Mouse (Mus musculus) heart, postnatal 0 days (tissue): ENCODE data around the gene Pde7b. TPM values are rescaled to one million over a fixed set of nuclear protein-coding genes. Genes with fewer than 3 reads are reported as not detected.

ENCODE experiments used
- ATAC-seq: fragments of 200-750 bp; cut with Nextera tagmentation; 2 replicates; pipeline ENCODE4 v1.8.0; 2017; ENCODE audit warnings: low read depth, moderate number of reproducible peaks, moderate library complexity; ENCODE audit not compliant: insufficient read depth
- DNase-seq: peaks from one replicate; pipeline ENCODE4 v3.0.0-alpha.2; 2016; ENCODE audit warnings: low spot score
- H3K27ac ChIP-seq: fragments of 300-500 bp; sonication (generic); 2 replicates; pipeline ENCODE4 v1.5.1; 2014; ENCODE audit warnings: low read depth, mild to moderate bottlenecking
- H3K27me3 ChIP-seq: fragments of 300-500 bp; sonication (generic); 2 replicates; pipeline ENCODE4 v1.6.1; 2014; ENCODE audit warnings: low read length, mixed read lengths; ENCODE audit not compliant: control insufficient read depth, insufficient read depth
- H3K36me3 ChIP-seq: fragments of 300-500 bp; sonication (generic); replicated peaks from 2 replicates; pipeline ENCODE4 v1.6.1; 2014; ENCODE audit warnings: low read length, mixed read lengths; ENCODE audit not compliant: control insufficient read depth, insufficient read depth
- H3K4me1 ChIP-seq: fragments of 300-500 bp; sonication (generic); 2 replicates; pipeline ENCODE4 v1.6.1; 2014; ENCODE audit warnings: antibody characterized with exemption; ENCODE audit not compliant: control insufficient read depth, insufficient read depth
- H3K4me2 ChIP-seq: fragments of 300-500 bp; sonication (generic); 2 replicates; pipeline ENCODE4 v1.6.1; 2014; ENCODE audit warnings: low read depth, mild to moderate bottlenecking, low read length, moderate library complexity
- H3K4me3 ChIP-seq: fragments of 300-500 bp; sonication (generic); 2 replicates; pipeline ENCODE4 v1.5.1; 2014; ENCODE audit warnings: low read depth, low read length
- H3K9ac ChIP-seq: fragments of 300-500 bp; sonication (generic); replicated peaks from 2 replicates; pipeline ENCODE4 v1.6.1; 2014; ENCODE audit warnings: low read depth, low read length, mixed read lengths
- H3K9me3 ChIP-seq: fragments of 300-500 bp; sonication (generic); replicated peaks from 2 replicates; pipeline ENCODE4 v1.6.1; 2016; ENCODE audit warnings: low read length; ENCODE audit not compliant: control insufficient read depth
- CTCF ChIP-seq: IDR thresholded peaks from 2 replicates; pipeline ENCODE4 v1.5.1; 2016; ENCODE audit warnings: antibody characterized with exemption, control low read depth, low read depth
- EP300 ChIP-seq: IDR thresholded peaks from 2 replicates; pipeline ENCODE4 v1.6.1; 2016; ENCODE audit warnings: antibody characterized with exemption, low read depth
- WGBS: fragments of 180-500 bp; shearing (Covaris S2); extraction: QIAGEN DNeasy Blood & Tissue Kit; methylation state at CpG from one replicate; pipeline ENCODE4 v1.1.7; 2014; 5-methylcytosine and 5-hydroxymethylcytosine counted together
- polyA plus RNA-seq: library from polyadenylated mRNA; unstranded; fragments of >200 nt; fragmentation: Nextera tagmentation; extraction: Ambion mirVana; gene quantifications from 2 replicates; pipeline ENCODE4 v1.2.1, GENCODE M21; 2015
- total RNA-seq: library from RNA; depleted of rRNA; stranded (reverse); fragments of >200 nt; gene quantifications from 2 replicates; pipeline ENCODE4 v1.2.3, GENCODE M21; 2014; ENCODE audit warnings: low replicate concordance

Gene Pde7b
- total and polyA plus RNA-seq, 2 experiments from 2014 or later = 5.0 to 11.8 TPM

GRCm38 (mm10) chr10:20479481-20479880, 245.4 kb downstream of the Pde7b start:
- TF ChIP-seq CTCF (no peak), EP300 (no peak)
- 70% methylated on average over 8 of the region's 8 CpGs for WGBS

GRCm38 (mm10) chr10:20478456-20478855, 246.4 kb downstream of the Pde7b start:
- TF ChIP-seq CTCF (no peak), EP300 (no peak)
- WGBS = 70% methylated on average over 8 of the region's 8 CpGs
- Histone ChIP-seq H3K4me3 (no peak overlapping the region), H3K4me1 (peaks cover 12% of the 10 kb centered on the region; the same call in 1 of the 2 replicates), H3K36me3 (no peaks in the 10 kb centered on the region), H3K9ac (no peak overlapping the region), H3K27ac (no peak overlapping the region), H3K27me3 (no peaks in the 10 kb centered on the region), H3K4me2 (no peak overlapping the region), H3K9me3 (no peaks in the 10 kb centered on the region)
- ATAC-seq (no peak), DNase-seq (no peak)

More at GRCm38 (mm10) chr10:20479481-20479880, 245.4 kb downstream of the Pde7b start:
- no peak overlapping the region for H3K4me3 ChIP-seq
- peaks cover 9% of the 10 kb centered on the region; the same call in 1 of the 2 replicates for H3K4me1 ChIP-seq
- ATAC-seq = no peak
- H3K36me3 ChIP-seq = no peaks in the 10 kb centered on the region
- no peak for DNase-seq
- no peak overlapping the region for H3K9ac ChIP-seq
- no peak overlapping the region for H3K27ac ChIP-seq
- H3K4me2 ChIP-seq = no peak overlapping the region
- no peaks in the 10 kb centered on the region for H3K27me3 ChIP-seq
- H3K9me3 ChIP-seq = no peaks in the 10 kb centered on the region

- Histone ChIP-seq H3K4me3 (no peak overlapping the region), H3K4me2 (no peak overlapping the region), H3K27ac (peak overlapping the region; percentile 25; the same call in 1 of the 2 replicates), H3K36me3 (no peaks in the 10 kb centered on the region), H3K4me1 (peaks cover 12% of the 10 kb centered on the region; the same call in 1 of the 2 replicates), H3K9me3 (no peaks in the 10 kb centered on the region), H3K9ac (no peak overlapping the region), H3K27me3 (no peaks in the 10 kb centered on the region)
- 50% methylated on average over 7 of the region's 7 CpGs for WGBS
- 0 out of 2 replicates have a peak, but pooled peaks have one; percentile 58 for ATAC-seq
- DNase-seq = peak; percentile 45
- TF ChIP-seq EP300 (no peak), CTCF (no peak)
Measured at GRCm38 (mm10) chr10:20474831-20475230, 250.0 kb downstream of the Pde7b start.

- Histone ChIP-seq H3K4me3 (no peak overlapping the region), H3K27me3 (no peaks in the 10 kb centered on the region), H3K4me2 (no peak overlapping the region), H3K36me3 (no peaks in the 10 kb centered on the region), H3K4me1 (peaks cover 9% of the 10 kb centered on the region; the same call in 1 of the 2 replicates), H3K27ac (no peak overlapping the region), H3K9ac (no peak overlapping the region), H3K9me3 (no peaks in the 10 kb centered on the region)
- ATAC-seq (no peak), DNase-seq (no peak)
- WGBS = 82% methylated on average over 9 of the region's 9 CpGs
- TF ChIP-seq EP300 = no peak
- TF ChIP-seq CTCF = no peak
Measured at GRCm38 (mm10) chr10:20474036-20474435, 250.8 kb downstream of the Pde7b start.

GRCm38 (mm10) chr10:20473505-20473904, 251.4 kb downstream of the Pde7b start:
- no peak for TF ChIP-seq EP300
- TF ChIP-seq CTCF = no peak
- no peak overlapping the region for H3K27ac ChIP-seq
- peaks cover 4% of the 10 kb centered on the region; the same call in 1 of the 2 replicates for H3K4me1 ChIP-seq
- no peak overlapping the region for H3K9ac ChIP-seq
- no peaks in the 10 kb centered on the region for H3K36me3 ChIP-seq
- WGBS = 93% methylated on average over 5 of the region's 5 CpGs
- no peak for ATAC-seq
- no peak overlapping the region for H3K4me3 ChIP-seq
- DNase-seq = no peak
- H3K4me2 ChIP-seq = no peak overlapping the region
- H3K9me3 ChIP-seq = no peaks in the 10 kb centered on the region
- no peaks in the 10 kb centered on the region for H3K27me3 ChIP-seq

GRCm38 (mm10) chr10:20472007-20472406, 252.9 kb downstream of the Pde7b start:
- TF ChIP-seq CTCF = no peak
- no peak for TF ChIP-seq EP300
- Histone ChIP-seq H3K27ac (no peak overlapping the region), H3K27me3 (no peaks in the 10 kb centered on the region), H3K4me1 (peaks cover 3% of the 10 kb centered on the region; the same call in 1 of the 2 replicates), H3K36me3 (no peaks in the 10 kb centered on the region), H3K4me3 (no peak overlapping the region), H3K4me2 (no peak overlapping the region), H3K9ac (no peak overlapping the region), H3K9me3 (no peaks in the 10 kb centered on the region)
- ATAC-seq (no peak), DNase-seq (no peak)
- WGBS = 79% methylated on average over 8 of the region's 8 CpGs
